Mouse (Mus musculus) heart, postnatal 0 days (tissue): ENCODE data around the gene Tbx15. TPM values are rescaled to one million over a fixed set of nuclear protein-coding genes. Genes with fewer than 3 reads are reported as not detected.

Source experiments
- ATAC-seq: fragments of 200-750 bp; cut with Nextera tagmentation; 2 replicates; pipeline ENCODE4 v1.8.0; 2017; ENCODE audit warnings: low read depth, moderate number of reproducible peaks, moderate library complexity; ENCODE audit not compliant: insufficient read depth
- DNase-seq: peaks from one replicate; pipeline ENCODE4 v3.0.0-alpha.2; 2016; ENCODE audit warnings: low spot score
- H3K27ac ChIP-seq: fragments of 300-500 bp; sonication (generic); 2 replicates; pipeline ENCODE4 v1.5.1; 2014; ENCODE audit warnings: low read depth, mild to moderate bottlenecking
- H3K27me3 ChIP-seq: fragments of 300-500 bp; sonication (generic); 2 replicates; pipeline ENCODE4 v1.6.1; 2014; ENCODE audit warnings: low read length, mixed read lengths; ENCODE audit not compliant: control insufficient read depth, insufficient read depth
- H3K36me3 ChIP-seq: fragments of 300-500 bp; sonication (generic); replicated peaks from 2 replicates; pipeline ENCODE4 v1.6.1; 2014; ENCODE audit warnings: low read length, mixed read lengths; ENCODE audit not compliant: control insufficient read depth, insufficient read depth
- H3K4me1 ChIP-seq: fragments of 300-500 bp; sonication (generic); 2 replicates; pipeline ENCODE4 v1.6.1; 2014; ENCODE audit warnings: antibody characterized with exemption; ENCODE audit not compliant: control insufficient read depth, insufficient read depth
- H3K4me2 ChIP-seq: fragments of 300-500 bp; sonication (generic); 2 replicates; pipeline ENCODE4 v1.6.1; 2014; ENCODE audit warnings: low read depth, mild to moderate bottlenecking, low read length, moderate library complexity
- H3K4me3 ChIP-seq: fragments of 300-500 bp; sonication (generic); 2 replicates; pipeline ENCODE4 v1.5.1; 2014; ENCODE audit warnings: low read depth, low read length
- H3K9ac ChIP-seq: fragments of 300-500 bp; sonication (generic); replicated peaks from 2 replicates; pipeline ENCODE4 v1.6.1; 2014; ENCODE audit warnings: low read depth, low read length, mixed read lengths
- H3K9me3 ChIP-seq: fragments of 300-500 bp; sonication (generic); replicated peaks from 2 replicates; pipeline ENCODE4 v1.6.1; 2016; ENCODE audit warnings: low read length; ENCODE audit not compliant: control insufficient read depth
- CTCF ChIP-seq: IDR thresholded peaks from 2 replicates; pipeline ENCODE4 v1.5.1; 2016; ENCODE audit warnings: antibody characterized with exemption, control low read depth, low read depth
- EP300 ChIP-seq: IDR thresholded peaks from 2 replicates; pipeline ENCODE4 v1.6.1; 2016; ENCODE audit warnings: antibody characterized with exemption, low read depth
- WGBS: fragments of 180-500 bp; shearing (Covaris S2); extraction: QIAGEN DNeasy Blood & Tissue Kit; methylation state at CpG from one replicate; pipeline ENCODE4 v1.1.7; 2014; 5-methylcytosine and 5-hydroxymethylcytosine counted together
- polyA plus RNA-seq: library from polyadenylated mRNA; unstranded; fragments of >200 nt; fragmentation: Nextera tagmentation; extraction: Ambion mirVana; gene quantifications from 2 replicates; pipeline ENCODE4 v1.2.1, GENCODE M21; 2015
- total RNA-seq: library from RNA; depleted of rRNA; stranded (reverse); fragments of >200 nt; gene quantifications from 2 replicates; pipeline ENCODE4 v1.2.3, GENCODE M21; 2014; ENCODE audit warnings: low replicate concordance

Tbx15 gene
- total and polyA plus RNA-seq, 2 experiments from 2014 or later: 0.10 to 1.5 TPM

DNA sequence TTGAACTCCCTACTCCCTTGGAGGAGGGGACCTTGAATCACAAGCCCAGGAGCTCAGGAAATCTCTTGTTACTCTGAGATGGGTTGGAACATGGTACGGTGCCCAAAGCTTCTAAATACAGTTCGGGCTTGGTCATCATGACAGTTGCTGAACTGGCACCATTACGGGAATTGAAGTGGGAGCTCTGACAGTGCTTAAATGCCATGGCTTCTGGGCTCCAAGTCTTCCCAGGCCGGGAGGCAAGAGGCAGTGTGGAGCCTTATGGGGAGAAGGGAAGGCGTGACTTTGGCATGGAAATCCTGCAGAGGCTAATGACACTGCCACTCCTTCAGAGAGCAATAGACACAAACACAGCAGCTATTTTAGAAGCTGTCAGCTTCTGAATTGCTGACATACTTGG is 56.0 kb downstream of the Tbx15 start:
- 75% methylated on average over 5 of the region's 5 CpGs for WGBS

GRCm38 (mm10) chr3:99300846-99301245 is 60.7 kb downstream of the Tbx15 start:
- Histone ChIP-seq H3K27ac (no peak overlapping the region), H3K4me2 (no peak overlapping the region), H3K36me3 (no peaks in the 10 kb centered on the region), H3K9ac (no peak overlapping the region), H3K9me3 (no peaks in the 10 kb centered on the region), H3K4me3 (no peak overlapping the region), H3K27me3 (no peaks in the 10 kb centered on the region), H3K4me1 (no peaks in the 10 kb centered on the region)
- no peak for ATAC-seq
- WGBS: 74% methylated on average over 2 of the region's 2 CpGs
- TF ChIP-seq CTCF (no peak), EP300 (no peak)
- no peak for DNase-seq

More for the DNA sequence above, 56.0 kb downstream of the Tbx15 start:
- no peak for DNase-seq
- Histone ChIP-seq H3K27me3 (no peaks in the 10 kb centered on the region), H3K9me3 (no peaks in the 10 kb centered on the region), H3K4me1 (no peaks in the 10 kb centered on the region), H3K9ac (no peak overlapping the region), H3K4me2 (no peak overlapping the region), H3K27ac (no peak overlapping the region), H3K36me3 (no peaks in the 10 kb centered on the region), H3K4me3 (no peak overlapping the region)
- TF ChIP-seq EP300 (no peak), CTCF (no peak)
- no peak for ATAC-seq

- Histone ChIP-seq H3K9ac (no peak overlapping the region), H3K4me2 (no peak overlapping the region), H3K4me3 (no peak overlapping the region), H3K4me1 (no peaks in the 10 kb centered on the region), H3K27me3 (no peaks in the 10 kb centered on the region), H3K36me3 (no peaks in the 10 kb centered on the region), H3K27ac (no peak overlapping the region), H3K9me3 (no peaks in the 10 kb centered on the region)
- ATAC-seq (no peak), DNase-seq (no peak)
- WGBS: 28% methylated on average over 2 of the region's 2 CpGs
- no peak for TF ChIP-seq EP300
- TF ChIP-seq CTCF: no peak
Measured at GRCm38 (mm10) chr3:99310877-99311276, 70.7 kb downstream of the Tbx15 start.

- Histone ChIP-seq H3K4me1 (no peaks in the 10 kb centered on the region), H3K36me3 (no peaks in the 10 kb centered on the region), H3K27ac (no peak overlapping the region), H3K4me3 (no peak overlapping the region), H3K9ac (no peak overlapping the region), H3K9me3 (no peaks in the 10 kb centered on the region), H3K4me2 (no peak overlapping the region), H3K27me3 (no peaks in the 10 kb centered on the region)
- DNase-seq: no peak
- TF ChIP-seq EP300 (no peak), CTCF (no peak)
- 73% methylated on average over 7 of the region's 7 CpGs for WGBS
- no peak for ATAC-seq
Measured at GRCm38 (mm10) chr3:99311943-99312635, 71.9 kb downstream of the Tbx15 start.

DNA sequence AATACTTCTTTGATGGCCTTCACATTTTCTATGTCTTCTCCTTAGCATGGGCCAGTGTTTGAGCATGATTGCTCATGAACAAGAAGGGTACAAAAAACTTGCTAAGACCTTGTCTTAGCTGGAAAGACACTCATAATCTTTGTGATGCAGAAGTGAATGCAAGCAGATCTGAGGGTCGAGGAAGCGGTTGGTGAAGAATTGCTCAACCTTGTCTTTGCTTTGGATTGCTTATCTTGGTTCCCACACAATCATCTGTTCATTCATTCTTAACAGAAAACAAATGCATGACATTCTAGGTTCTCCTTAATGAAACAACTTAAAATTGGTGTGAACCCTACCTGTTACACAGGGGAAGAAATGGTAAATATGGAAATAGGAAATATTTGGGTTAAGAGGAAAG is 82.2 kb downstream of the Tbx15 start:
- H3K4me1 ChIP-seq: no peaks in the 10 kb centered on the region
- no peak for TF ChIP-seq CTCF
- no peak for TF ChIP-seq EP300
- ATAC-seq (no peak), DNase-seq (no peak)
- WGBS: 76% methylated on average over 2 of the region's 2 CpGs
- no peak overlapping the region for H3K27ac ChIP-seq
- no peaks in the 10 kb centered on the region for H3K27me3 ChIP-seq
- H3K9me3 ChIP-seq: no peaks in the 10 kb centered on the region
- H3K9ac ChIP-seq: no peak overlapping the region
- no peak overlapping the region for H3K4me3 ChIP-seq
- no peak overlapping the region for H3K4me2 ChIP-seq
- no peaks in the 10 kb centered on the region for H3K36me3 ChIP-seq

- Histone ChIP-seq H3K4me3 (no peak overlapping the region), H3K27me3 (no peaks in the 10 kb centered on the region), H3K27ac (no peak overlapping the region), H3K9me3 (no peaks in the 10 kb centered on the region), H3K4me2 (no peak overlapping the region), H3K4me1 (no peaks in the 10 kb centered on the region), H3K36me3 (no peaks in the 10 kb centered on the region), H3K9ac (no peak overlapping the region)
- DNase-seq (no peak), ATAC-seq (no peak)
- WGBS: 56% methylated on average over 5 of the region's 5 CpGs
- TF ChIP-seq CTCF: no peak
Measured at GRCm38 (mm10) chr3:99329316-99329715, 89.1 kb downstream of the Tbx15 start.
